Mouse (Mus musculus) mature B cell (primary cell): ENCODE data around the gene Fau.

Source experiments
- in situ Hi-C: fragments of 300-500 bp; cut with MboI; formaldehyde crosslinking; loops from 2 replicates; pipeline ENCODE4 v1.14.3; 2019

The Fau gene

GRCm38 (mm10) chr19:6045366-6046293, 12.0 kb upstream of the Fau start:
- in situ Hi-C loops = no loop called here

GRCm38 (mm10) chr19:6046294-6047153, 11.1 kb upstream of the Fau start, which contains the start of gene Syvn1:
TSS of gene Syvn1 (plus strand) at chr19:6046576.
- in situ Hi-C loops = no loop called here

- in situ Hi-C loops = no loop called here
These were observed 10.3 kb upstream of the Fau start for GRCm38 (mm10) chr19:6047154-6047898.

GRCm38 (mm10) chr19:6047899-6048166, 9.8 kb upstream of the Fau start:
- in situ Hi-C loops = no loop called here

- in situ Hi-C loops = no loop called here
These were observed 8.8 kb upstream of the Fau start for GRCm38 (mm10) chr19:6048681-6049410.

GRCm38 (mm10) chr19:6052516-6052915, 5.1 kb upstream of the Fau start:
- in situ Hi-C loops = no loop called here

- in situ Hi-C loops = no loop called here
These were observed 3.3 kb upstream of the Fau start for GRCm38 (mm10) chr19:6054296-6054695.

- in situ Hi-C loops = no loop called here
These were observed 948 bp upstream of the Fau start for GRCm38 (mm10) chr19:6056696-6057095.

GRCm38 (mm10) chr19:6058513-6058912, 869 bp downstream of the Fau start:
- in situ Hi-C loops = no loop called here

- in situ Hi-C loops = no loop called here
These were observed 1.3 kb downstream of the Fau start for GRCm38 (mm10) chr19:6058966-6059365.

GRCm38 (mm10) chr19:6061021-6061533, 3.4 kb downstream of the Fau start, which contains the start of gene Znhit2:
TSS of gene Znhit2 (plus strand) at chr19:6061192.
- in situ Hi-C loops = no loop called here

GRCm38 (mm10) chr19:6061641-6062302, 4.1 kb downstream of the Fau start:
- in situ Hi-C loops = no loop called here

- in situ Hi-C loops = no loop called here
These were observed 4.8 kb downstream of the Fau start for GRCm38 (mm10) chr19:6062418-6062817.

- in situ Hi-C loops = no loop called here
These were observed 5.4 kb downstream of the Fau start for GRCm38 (mm10) chr19:6063081-6063480.

GRCm38 (mm10) chr19:6066571-6066970, 8.9 kb downstream of the Fau start:
- in situ Hi-C loops = no loop called here

GRCm38 (mm10) chr19:6067011-6067723, 9.5 kb downstream of the Fau start:
- in situ Hi-C loops = no loop called here

GRCm38 (mm10) chr19:6067724-6068415, 10.2 kb downstream of the Fau start, which contains the start of gene Tm7sf2:
TSS of gene Tm7sf2 (minus strand) at chr19:6068373.
- in situ Hi-C loops = no loop called here

- in situ Hi-C loops = no loop called here
These were observed 11.3 kb downstream of the Fau start for GRCm38 (mm10) chr19:6068951-6069350.

GRCm38 (mm10) chr19:6069851-6070250, 12.2 kb downstream of the Fau start:
- in situ Hi-C loops = no loop called here
